Mouse (Mus musculus): ENCODE results near the gene C130050O18Rik.

DNA sequence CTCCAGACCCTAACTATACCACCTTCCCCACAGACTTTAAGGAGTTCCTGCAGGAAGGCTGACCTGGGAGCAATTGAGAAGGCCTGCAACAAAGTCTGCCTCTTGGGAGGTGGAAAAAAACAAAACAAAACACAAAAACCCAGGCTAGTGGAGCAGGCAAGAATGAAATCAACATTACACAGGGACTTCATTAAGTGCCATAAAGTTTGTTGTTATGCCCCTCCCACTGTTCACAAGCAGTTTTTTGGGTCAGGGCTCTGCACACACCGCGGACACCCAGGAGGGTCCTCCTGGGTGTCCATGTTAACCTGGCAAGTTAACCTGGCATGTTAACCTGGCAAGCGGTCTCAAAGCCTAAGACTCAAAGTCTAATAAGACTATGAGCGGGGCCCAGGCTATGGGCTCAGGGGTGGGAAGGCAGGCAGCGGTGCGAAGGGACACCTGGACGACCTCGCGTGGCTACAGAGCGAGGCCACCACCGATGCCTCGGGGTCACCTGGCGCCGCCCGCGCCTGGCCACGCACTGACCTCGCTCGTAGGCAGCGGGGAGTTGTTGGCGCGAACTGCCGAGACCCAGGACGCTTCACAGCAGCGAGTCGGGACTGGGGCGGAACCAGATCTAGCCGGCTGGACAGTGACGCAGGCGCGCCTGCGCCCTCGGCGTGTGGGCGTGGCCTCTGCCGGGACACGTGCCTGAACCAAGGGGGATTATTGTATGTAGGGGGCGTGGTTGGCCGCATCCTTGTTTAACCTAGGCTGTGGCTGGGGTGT lies 33.3 kb upstream of the C130050O18Rik start:
- no peak for TF ChIP-seq CTCF (IDR thresholded peaks at IDR 0.05; ENCODE audit: control insufficient read depth, insufficient read depth, insufficient read length)
- TF ChIP-seq USF1 (IDR thresholded peaks at IDR 0.05; ENCODE audit: low read depth): peak; percentile 88
